Mouse (Mus musculus) left cerebral cortex, postnatal 4 days (tissue): ENCODE measurements around the gene Zbed4. TPM values are rescaled to one million over a fixed set of nuclear protein-coding genes. Genes with fewer than 3 reads are reported as not detected.

ENCODE experiments used
- DNase-seq: peaks from one replicate; pipeline ENCODE4 v3.0.0-alpha.2; 2022
- intact Hi-C: fragments of 180-260 bp; cut with DNase I; formaldehyde crosslinking; loops from one replicate; pipeline ENCODE4 v1.15.1; 2025
- total RNA-seq, 2 experiments: library from RNA; stranded (reverse); gene quantifications; 2 replicates each; pipeline ENCODE4 v1.2.3; 2021

Gene Zbed4
- total RNA-seq, 2 experiments from 2014 or later, result 23.2 to 26.7 TPM

DNA sequence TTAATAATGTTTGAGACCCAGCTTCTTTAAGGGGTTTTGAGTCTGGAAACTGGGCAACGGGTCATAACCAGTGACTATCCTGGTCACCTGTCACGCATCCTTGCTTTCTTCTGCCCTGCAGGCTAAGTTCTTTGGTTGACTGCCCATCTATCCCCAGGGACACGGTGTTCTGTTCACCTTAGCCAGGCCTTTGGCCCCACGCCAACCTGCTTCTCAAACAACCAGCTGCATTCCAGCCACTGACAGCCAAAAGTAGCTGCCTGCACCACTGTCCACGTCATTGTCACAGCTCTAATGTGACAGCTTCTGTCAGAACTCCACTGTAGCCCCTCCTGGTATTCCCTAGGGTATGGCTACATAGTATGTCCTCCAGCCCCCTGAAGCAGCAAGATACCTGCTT is 80.0 kb downstream of the Zbed4 start:
- no peak for DNase-seq
- intact Hi-C loops, result no loop called here

DNA sequence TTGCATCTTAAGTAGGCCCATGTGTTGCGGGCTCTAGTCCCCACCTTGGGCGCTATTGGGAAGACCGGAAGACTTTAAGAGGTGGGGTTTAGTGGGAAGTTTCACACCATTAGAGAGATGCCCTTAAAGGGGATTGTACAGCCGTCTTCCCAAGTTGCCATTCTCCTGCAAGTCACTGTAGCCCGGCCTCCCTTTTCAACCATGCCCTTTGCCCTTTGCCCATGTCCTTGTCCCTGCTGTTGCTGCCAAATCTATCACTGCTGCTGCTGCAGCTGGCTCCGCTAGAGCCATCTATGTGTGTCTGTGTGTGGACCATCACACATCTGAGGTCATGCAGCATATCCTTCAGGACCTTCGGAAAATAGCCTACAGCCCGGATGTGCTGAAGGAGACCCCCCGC is 81.1 kb downstream of the Zbed4 start:
- intact Hi-C loops, result no loop called here
- no peak for DNase-seq

Other genes starting within 250 kb of the Zbed4 start
- not detected for gene Zdhhc25, start 151.4 kb upstream of the Zbed4 start, total RNA-seq
- gene Brd1, start 17.4 kb upstream of the Zbed4 start, total RNA-seq, result 10 to 100 TPM; 60.3 to 66.5 TPM
- gene Alg12, start 67.7 kb downstream of the Zbed4 start, total RNA-seq, result 10 to 100 TPM; 10.1 to 11.5 TPM
- 10 to 100 TPM; 26.2 to 35.6 TPM for gene Creld2, start 68.0 kb downstream of the Zbed4 start, total RNA-seq
- 10 to 100 TPM; 44.6 to 49.3 TPM for gene Pim3, start 110.5 kb downstream of the Zbed4 start, total RNA-seq
- 1 to 10 TPM; 1.3 to 1.7 TPM for gene Ttll8, start 202.8 kb downstream of the Zbed4 start, total RNA-seq
- 10 to 100 TPM; 51.6 to 56.9 TPM for gene Mlc1, start 227.3 kb downstream of the Zbed4 start, total RNA-seq
- under 1 TPM; 0.12 to 0.30 TPM for gene Mov10l1, start 231.2 kb downstream of the Zbed4 start, total RNA-seq